Mouse (Mus musculus): ENCODE data around the gene Inpp5b. TPM values are rescaled to one million over a fixed set of nuclear protein-coding genes. Genes with fewer than 3 reads are reported as not detected.

Gene Inpp5b
- polyA plus RNA-seq (2012; rRNA removed), result 39.1 and 40.2 TPM in 2 replicates

GRCm38 (mm10) chr4:124741376-124742343, at the start of gene Inpp5b:
Gene Inpp5b, plus strand, starts transcription at chr4:124741850.

GRCm38 (mm10) chr4:124693135-124693894, 48.3 kb upstream of the Inpp5b start, which contains the start of gene Utp11:
Gene Utp11, minus strand, starts transcription at chr4:124693600.

GRCm38 (mm10) chr4:124700248-124700971, 41.2 kb upstream of the Inpp5b start, which contains the start of gene Fhl3:
Gene Fhl3, plus strand, starts transcription at chr4:124700701.

GRCm38 (mm10) chr4:124714545-124715481, 26.8 kb upstream of the Inpp5b start, which contains the start of gene Sf3a3:
Gene Sf3a3, plus strand, starts transcription at chr4:124714776.

GRCm38 (mm10) chr4:124801552-124802308, 60.1 kb downstream of the Inpp5b start, which contains the start of gene Mtf1:
Gene Mtf1, plus strand, starts transcription at chr4:124802104.

GRCm38 (mm10) chr4:124850261-124850913, 108.7 kb downstream of the Inpp5b start, which contains the start of gene Yrdc:
Gene Yrdc, plus strand, starts transcription at chr4:124850679.

Other genes starting within 250 kb of the Inpp5b start
- 0.06 TPM in 1 of 2 replicates, not detected in the other for gene 3100002H09Rik, start 131.0 kb upstream of the Inpp5b start, polyA plus RNA-seq (2012; rRNA removed)
- 15.4 and 18.8 TPM in 2 replicates for gene Pou3f1, start 85.0 kb upstream of the Inpp5b start, polyA plus RNA-seq (2012; rRNA removed)
- gene Utp11, start 48.2 kb upstream of the Inpp5b start, polyA plus RNA-seq (2012; rRNA removed), result 32.6 and 33.2 TPM in 2 replicates
- 4.2 and 8.6 TPM in 2 replicates for gene Fhl3, start 41.1 kb upstream of the Inpp5b start, polyA plus RNA-seq (2012; rRNA removed)
- 71.4 and 78.4 TPM in 2 replicates for gene Sf3a3, start 27.1 kb upstream of the Inpp5b start, polyA plus RNA-seq (2012; rRNA removed)
- gene Mtf1, start 60.3 kb downstream of the Inpp5b start, polyA plus RNA-seq (2012; rRNA removed), result 9.3 and 11.6 TPM in 2 replicates
- 62.9 and 75.1 TPM in 2 replicates for gene Yrdc, start 108.8 kb downstream of the Inpp5b start, polyA plus RNA-seq (2012; rRNA removed)
- gene 1110065P20Rik, start 109.3 kb downstream of the Inpp5b start, polyA plus RNA-seq (2012; rRNA removed), result 68.9 and 72.5 TPM in 2 replicates
- gene Maneal, start 120.3 kb downstream of the Inpp5b start, polyA plus RNA-seq (2012; rRNA removed), result 34.9 and 38.9 TPM in 2 replicates
- gene Epha10, start 139.0 kb downstream of the Inpp5b start, polyA plus RNA-seq (2012; rRNA removed), result 18.4 and 25.9 TPM in 2 replicates
- gene 9930104L06Rik, start 195.2 kb downstream of the Inpp5b start, polyA plus RNA-seq (2012; rRNA removed), result 24.2 and 25.7 TPM in 2 replicates
- gene Cdca8, start 197.5 kb downstream of the Inpp5b start, polyA plus RNA-seq (2012; rRNA removed), result 45.7 and 51.9 TPM in 2 replicates
- gene Rspo1, start 244.6 kb downstream of the Inpp5b start, polyA plus RNA-seq (2012; rRNA removed), result 8.8 and 9.2 TPM in 2 replicates

Data from central nervous system, embryonic 14 days (tissue).